Mouse (Mus musculus) CH12.LX (cell line): ENCODE results near the gene Oaz1. TPM values are rescaled to one million over a fixed set of nuclear protein-coding genes. Genes with fewer than 3 reads are reported as not detected.

ENCODE experiments used
- DNase-seq: peaks from one replicate; pipeline ENCODE4 v3.0.0-alpha.2; 2013; ENCODE audit errors: extremely low read depth
- H3K27ac ChIP-seq: 2 replicates; pipeline ENCODE4 v1.5.1; 2012; ENCODE audit warnings: low read depth, mild to moderate bottlenecking, control low read depth, moderate library complexity; ENCODE audit not compliant: insufficient read depth
- H3K27me3 ChIP-seq: replicated peaks from 2 replicates; pipeline ENCODE3; 2012; ENCODE audit warnings: inconsistent platforms
- H3K36me3 ChIP-seq, 2 experiments: replicated peaks in 1 of 2; 2 replicates each; pipeline versions ENCODE3 to v1.6.1; 2012; ENCODE audit warnings: inconsistent platforms in 1 of 2, low read length in 1 of 2, mild to moderate bottlenecking in 1 of 2, mixed read lengths in 1 of 2, moderate library complexity in 1 of 2; ENCODE audit not compliant: control insufficient read depth in 1 of 2, insufficient read depth in 1 of 2
- H3K4me1 ChIP-seq, 2 experiments: 2 replicates each; pipeline ENCODE4 v1.6.1; 2012; ENCODE audit warnings: inconsistent platforms in 1 of 2, moderate library complexity in 1 of 2; ENCODE audit not compliant: insufficient read depth in 2 of 2, control insufficient read depth in 1 of 2
- H3K4me2 ChIP-seq: 2 replicates; pipeline ENCODE4 v1.6.1; 2012; ENCODE audit warnings: low read depth, mild to moderate bottlenecking, control low read depth; ENCODE audit not compliant: poor library complexity, insufficient read depth, severe bottlenecking
- H3K4me3 ChIP-seq, 3 experiments: fragments of 150-350 bp in 1 of 3; sonication (generic) in 1 of 3; replicated peaks in 1 of 3; 2 replicates each; pipeline versions ENCODE3 to v1.5.1; 2011 to 2012; ENCODE audit warnings: low read depth in 2 of 3, low read length in 2 of 3, mild to moderate bottlenecking in 2 of 3, moderate library complexity in 2 of 3, control low read depth in 1 of 3, improper control_type of control experiment in 1 of 3, inconsistent platforms in 1 of 3, mixed read lengths in 1 of 3; ENCODE audit not compliant: poor library complexity in 1 of 3
- H3K79me2 ChIP-seq: replicated peaks from 2 replicates; pipeline ENCODE4 v1.6.1; 2012; ENCODE audit warnings: mild to moderate bottlenecking, moderate library complexity; ENCODE audit not compliant: control insufficient read depth, poor library complexity, insufficient read depth, severe bottlenecking; ENCODE audit errors: extremely low read depth
- H3K9ac ChIP-seq: 2 replicates; pipeline ENCODE4 v1.6.1; 2012; ENCODE audit warnings: low read depth, mild to moderate bottlenecking, control low read depth, moderate library complexity; ENCODE audit not compliant: insufficient read depth
- H3K9me3 ChIP-seq: replicated peaks from 2 replicates; pipeline ENCODE3; 2012; ENCODE audit warnings: low read length, inconsistent platforms, mixed read lengths
- BHLHE40 ChIP-seq: IDR thresholded peaks from 2 replicates; pipeline ENCODE4 v1.6.1; 2011; ENCODE audit warnings: mild to moderate bottlenecking, low read depth, low read length, improper control_type of control experiment
- CHD1 ChIP-seq: IDR thresholded peaks from 2 replicates; pipeline ENCODE4 v1.6.1; 2012; ENCODE audit warnings: low read depth, low read length, improper control_type of control experiment, inconsistent platforms
- E2F4 ChIP-seq: IDR thresholded peaks from 2 replicates; pipeline ENCODE4 v1.6.1; 2011; ENCODE audit warnings: low read depth, low read length, improper control_type of control experiment; ENCODE audit not compliant: insufficient replicate concordance
- ELF1 ChIP-seq: IDR thresholded peaks from 2 replicates; pipeline ENCODE4 v1.6.1; 2014; ENCODE audit warnings: low read depth, mild to moderate bottlenecking, inconsistent platforms, low read length, improper control_type of control experiment
- EP300 ChIP-seq: IDR thresholded peaks from 2 replicates; pipeline ENCODE4 v1.6.1; 2011; ENCODE audit warnings: low read length, improper control_type of control experiment
- IRF4 ChIP-seq: IDR thresholded peaks from 2 replicates; pipeline ENCODE4 v1.6.1; 2014; ENCODE audit warnings: low read depth, mild to moderate bottlenecking, inconsistent platforms, low read length, improper control_type of control experiment
- JUND ChIP-seq: conservative IDR thresholded peaks from 2 replicates; pipeline ENCODE4 v1.6.1; 2011; ENCODE audit warnings: low read depth, low read length, improper control_type of control experiment
- MAFK ChIP-seq: IDR thresholded peaks from 2 replicates; pipeline ENCODE4 v1.6.1; 2011; ENCODE audit warnings: low read length, improper control_type of control experiment; ENCODE audit not compliant: insufficient replicate concordance
- MAZ ChIP-seq: IDR thresholded peaks from 2 replicates; pipeline ENCODE4 v1.6.1; 2012; ENCODE audit warnings: low read depth, mild to moderate bottlenecking, inconsistent platforms, low read length, improper control_type of control experiment, moderate library complexity
- MYC ChIP-seq: IDR thresholded peaks from 2 replicates; pipeline ENCODE4 v1.6.1; 2011; ENCODE audit warnings: low read depth, mild to moderate bottlenecking, improper control_type of control experiment, low read length
- NELFE ChIP-seq: IDR thresholded peaks from 2 replicates; pipeline ENCODE4 v1.6.1; 2011; ENCODE audit warnings: low read depth, low read length, improper control_type of control experiment
- RAD21 ChIP-seq: IDR thresholded peaks from 2 replicates; pipeline ENCODE4 v1.6.1; 2011; ENCODE audit warnings: low read depth, mild to moderate bottlenecking, low read length, improper control_type of control experiment, moderate library complexity
- SMC3 ChIP-seq: IDR thresholded peaks from 2 replicates; pipeline ENCODE4 v1.6.1; 2011; ENCODE audit warnings: low read depth, low read length, improper control_type of control experiment
- TBP ChIP-seq: conservative IDR thresholded peaks from 2 replicates; pipeline ENCODE4 v1.6.1; 2011; ENCODE audit warnings: low read depth, low read length, improper control_type of control experiment
- TCF12 ChIP-seq: IDR thresholded peaks from 2 replicates; pipeline ENCODE4 v1.6.1; 2014; ENCODE audit warnings: low read depth, mild to moderate bottlenecking, inconsistent platforms, low read length, improper control_type of control experiment
- UBTF ChIP-seq: IDR thresholded peaks from 2 replicates; pipeline ENCODE4 v1.6.1; 2012; ENCODE audit warnings: low read depth, mild to moderate bottlenecking, inconsistent platforms, low read length, improper control_type of control experiment, moderate library complexity
- USF1 ChIP-seq: IDR thresholded peaks from 2 replicates; pipeline ENCODE4 v1.6.1; 2014; ENCODE audit warnings: low read depth, mild to moderate bottlenecking, inconsistent platforms, low read length, improper control_type of control experiment
- ZKSCAN1 ChIP-seq: IDR thresholded peaks from 2 replicates; pipeline ENCODE4 v1.6.1; 2012; ENCODE audit warnings: low read depth, inconsistent platforms, low read length, improper control_type of control experiment, borderline replicate concordance
- ZNF384 ChIP-seq: IDR thresholded peaks from 2 replicates; pipeline ENCODE4 v1.6.1; 2012; ENCODE audit warnings: low read depth, low read length, improper control_type of control experiment, inconsistent platforms
- dilution Hi-C: fragments of 300-500 bp; cut with MboI; formaldehyde crosslinking; loops from 2 replicates; pipeline ENCODE4 v1.14.3; 2020; ENCODE audit warnings: low sequenced_read_pairs; ENCODE audit not compliant: extremely low pct_unique_long_range_greater_than_20kb, extremely low pct_ligation_motif_present
- in situ Hi-C: fragments of 300-500 bp; cut with MboI; formaldehyde crosslinking; loops from 3 replicates; pipeline ENCODE4 v1.14.3; 2019; ENCODE audit warnings: low sequenced_read_pairs, low pct_ligation_motif_present, low pct_unique_long_range_greater_than_20kb, mixed read lengths
- polyA plus RNA-seq: library from polyadenylated mRNA; unstranded; fragments of >175 nt; gene quantifications from 2 replicates; pipeline ENCODE4 v1.2.1, GENCODE M21; 2012; ENCODE audit warnings: low read depth; ENCODE audit not compliant: insufficient read length
- total RNA-seq, 2 experiments: library from RNA; depleted of rRNA; stranded (reverse); fragments of 300-350 nt in 1 of 2; fragments of >200 nt in 1 of 2; gene quantifications; 2 replicates each; pipeline ENCODE4 v1.2.3; 2012 to 2014

Gene Oaz1
- total and polyA plus RNA-seq, 3 experiments: 646 to 1,081 (median 899) TPM

- H3K9me3 ChIP-seq: peaks cover 5% of the 10 kb centered on the region
- no peak overlapping the region for H3K27ac ChIP-seq
- H3K79me2 ChIP-seq: no peaks in the 10 kb centered on the region
- H3K27me3 ChIP-seq: no peaks in the 10 kb centered on the region
- H3K4me1 ChIP-seq: peaks cover 2% of the 10 kb centered on the region in 2 experiments; a peak in 2 of 4 replicates
- H3K36me3 ChIP-seq: peaks cover 48 to 64% of the 10 kb centered on the region in 2 experiments
- H3K4me2 ChIP-seq: no peak overlapping the region
- no peak overlapping the region for H3K4me3 ChIP-seq
- DNase-seq: no peak
- in situ Hi-C loops (loop anchor here (10.0 kb wide), 1 partner anchor 188 kb away; no protein-coding TSS in a partner anchor), dilution Hi-C loops (no loop called here)
- no peak overlapping the region for H3K9ac ChIP-seq
- TF ChIP-seq E2F4 (no peak), ZNF384 (no peak), USF1 (no peak), NELFE (no peak), MAZ (no peak), RAD21 (no peak), MYC (no peak), TCF12 (no peak), JUND (no peak)
- TF ChIP-seq, all 38 proteins: peak for 0
These were observed 19.3 kb upstream of the Oaz1 start for GRCm38 (mm10) chr10:80807057-80807627.

- in situ Hi-C loops (loop anchor here (10.0 kb wide), 1 partner anchor 186 kb away; no protein-coding TSS in a partner anchor), dilution Hi-C loops (no loop called here)
- H3K4me1 ChIP-seq: peaks cover 7 to 14% of the 10 kb centered on the region in 2 experiments
- no peaks in the 10 kb centered on the region for H3K79me2 ChIP-seq
- H3K4me2 ChIP-seq: no peak overlapping the region
- peaks cover 5% of the 10 kb centered on the region for H3K9me3 ChIP-seq
- no peak overlapping the region for H3K4me3 ChIP-seq
- H3K9ac ChIP-seq: no peak overlapping the region
- no peak for TF ChIP-seq ELF1
- no peak for TF ChIP-seq MYC
- no peak for TF ChIP-seq IRF4
- TF ChIP-seq MAFK: no peak
- TF ChIP-seq SMC3: no peak
- TF ChIP-seq BHLHE40: no peak
- no peak for TF ChIP-seq UBTF
- no peak for TF ChIP-seq CHD1
- TF ChIP-seq USF1: no peak
- no peak for TF ChIP-seq ZKSCAN1
- no peak for TF ChIP-seq TBP
- TF ChIP-seq MAZ: no peak
- TF ChIP-seq EP300: no peak
- no peaks in the 10 kb centered on the region for H3K27me3 ChIP-seq
- no peak overlapping the region for H3K27ac ChIP-seq
- peaks cover 36 to 52% of the 10 kb centered on the region in 2 experiments for H3K36me3 ChIP-seq
- DNase-seq: no peak
These were observed 18.1 kb upstream of the Oaz1 start for GRCm38 (mm10) chr10:80808099-80808984.
